Mouse (Mus musculus): ENCODE data around the gene A930018P22Rik. TPM values are rescaled to one million over a fixed set of nuclear protein-coding genes. Genes with fewer than 3 reads are reported as not detected.
A peak's percentile ranks its signal among the peaks of the same experiment; 100 is the strongest.

A930018P22Rik gene
- polyA plus RNA-seq, 1 experiment from 2014 or later: not detected

DNA sequence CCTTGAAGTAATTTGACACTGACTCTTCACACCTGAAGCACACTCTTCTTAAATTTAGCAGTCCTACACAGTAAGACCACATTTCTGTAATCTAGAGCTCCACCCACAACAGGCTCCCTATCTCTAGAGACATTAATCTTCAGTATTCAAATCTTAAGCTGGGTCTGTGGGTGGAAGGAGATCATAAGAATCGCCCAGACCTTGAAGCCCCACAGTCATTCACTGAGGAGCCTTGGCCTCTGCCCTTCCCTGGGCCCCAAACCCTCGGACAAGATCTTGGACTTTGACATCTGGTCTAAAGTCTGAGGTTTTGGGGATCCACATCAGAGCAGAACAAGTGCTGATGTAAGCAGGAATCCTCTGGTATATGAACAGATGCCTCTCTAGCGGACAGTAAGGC, 971 bp downstream of the A930018P22Rik start:
- no peak for DNase-seq (ENCODE audit: low spot score)
- H3K4me1 ChIP-seq: peaks cover 15% of the 10 kb centered on the region
- 37% methylated on average over 3 of the region's 3 CpGs for WGBS
- H3K9me3 ChIP-seq: no peaks in the 10 kb centered on the region
- peaks cover 54% of the 10 kb centered on the region for H3K27me3 ChIP-seq (replicated peaks; ENCODE audit: low read depth, poor library complexity, severe bottlenecking)
- no peak overlapping the region for H3K27ac ChIP-seq (replicated peaks)
- H3K36me3 ChIP-seq (replicated peaks): no peaks in the 10 kb centered on the region
- peak overlapping the region; percentile 80 for H3K4me3 ChIP-seq

DNA sequence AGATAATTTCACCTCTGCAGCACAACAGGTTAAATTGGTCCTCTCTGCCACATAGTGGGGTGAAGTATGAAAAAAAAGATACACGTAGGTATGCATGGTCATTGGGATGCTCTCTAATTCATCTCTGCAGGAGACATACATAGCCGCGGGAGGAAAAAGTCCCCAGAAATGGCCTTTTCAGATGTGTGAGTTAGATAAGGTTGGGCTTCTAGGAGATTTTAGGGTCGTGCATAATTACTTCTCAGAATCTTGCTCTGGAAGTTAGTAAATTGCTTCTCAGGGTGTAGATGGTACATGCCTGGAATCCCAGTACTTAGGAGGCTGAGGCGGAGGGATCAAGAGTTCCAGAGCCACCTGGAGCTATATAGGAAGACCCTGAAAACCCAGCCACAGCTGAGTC, 1.5 kb downstream of the A930018P22Rik start:
- H3K4me3 ChIP-seq: no peak overlapping the region
- DNase-seq (ENCODE audit: low spot score): no peak
- H3K27me3 ChIP-seq (replicated peaks; ENCODE audit: low read depth, poor library complexity, severe bottlenecking): peaks cover 56% of the 10 kb centered on the region
- no peak overlapping the region for H3K27ac ChIP-seq (replicated peaks)
- H3K4me1 ChIP-seq: peaks cover 15% of the 10 kb centered on the region
- no peaks in the 10 kb centered on the region for H3K36me3 ChIP-seq (replicated peaks)
- no peaks in the 10 kb centered on the region for H3K9me3 ChIP-seq
- WGBS: 80% methylated on average over 5 of the region's 5 CpGs

DNA sequence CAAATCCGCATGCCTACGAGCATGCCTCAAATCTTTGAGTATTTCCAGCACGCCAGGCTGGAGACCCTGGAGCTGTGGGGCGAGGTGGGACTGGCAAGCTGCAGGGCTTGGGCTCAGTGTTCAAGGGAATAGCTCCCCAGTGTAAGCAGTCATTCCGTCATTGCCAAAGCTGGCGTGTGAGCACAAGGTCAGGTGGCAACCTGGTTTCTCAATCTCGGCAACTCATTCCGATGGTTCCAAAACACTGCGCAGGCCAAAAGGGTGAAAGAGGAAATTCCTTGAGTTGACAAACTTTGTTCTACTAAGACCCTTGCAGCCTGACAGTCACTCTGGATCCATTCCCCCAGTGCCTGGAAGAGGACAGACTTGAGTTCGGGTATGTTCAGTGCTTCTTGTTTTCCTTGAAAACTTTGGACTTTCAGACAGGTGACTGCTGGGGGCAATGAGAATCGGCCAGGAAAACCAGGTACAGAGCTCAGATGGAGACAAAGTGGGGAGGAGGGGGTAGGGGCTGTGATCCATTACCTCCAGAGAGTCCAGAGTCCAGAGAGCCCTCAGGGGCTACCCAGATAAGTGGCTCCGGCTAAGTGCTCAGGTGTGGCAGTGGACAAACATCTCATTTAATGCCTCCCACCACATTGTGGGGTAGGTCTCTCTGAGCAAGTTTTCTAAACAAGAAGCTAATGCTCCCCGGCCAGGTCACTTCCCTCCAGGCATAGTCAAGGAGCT, 6.4 kb downstream of the A930018P22Rik start:
- Histone ChIP-seq H3K27me3 (replicated peaks; ENCODE audit: low read depth, poor library complexity, severe bottlenecking) (peaks cover 37% of the 10 kb centered on the region), H3K4me3 (no peak overlapping the region), H3K9me3 (no peaks in the 10 kb centered on the region), H3K4me1 (peaks cover 11% of the 10 kb centered on the region; the same call in 1 of the 2 replicates), H3K27ac (replicated peaks) (no peak overlapping the region), H3K36me3 (replicated peaks) (no peaks in the 10 kb centered on the region)
- WGBS: 85% methylated on average over 13 of the region's 13 CpGs
- no peak for DNase-seq (ENCODE audit: low spot score)

DNA sequence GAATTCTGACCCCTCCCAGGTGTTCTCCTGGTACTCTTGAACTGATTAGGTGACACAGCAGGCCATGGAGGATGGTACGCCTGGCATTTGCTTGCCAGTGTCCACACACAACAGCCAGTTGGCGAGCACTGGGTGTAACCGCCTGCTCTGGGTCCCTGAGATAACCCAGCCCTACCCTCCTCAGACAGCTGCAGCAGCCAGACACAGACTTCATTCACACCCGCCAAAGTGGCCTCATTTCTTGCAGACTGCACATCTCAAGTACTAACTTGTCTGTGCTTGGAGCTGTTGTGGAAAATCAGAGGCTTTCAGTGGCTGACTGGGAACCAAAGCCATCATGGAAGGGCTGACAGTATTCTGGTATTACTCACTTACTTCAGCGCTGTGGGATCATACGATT, 7.6 kb downstream of the A930018P22Rik start:
- Histone ChIP-seq H3K4me3 (no peak overlapping the region), H3K27ac (replicated peaks) (no peak overlapping the region), H3K36me3 (replicated peaks) (no peaks in the 10 kb centered on the region), H3K27me3 (replicated peaks; ENCODE audit: low read depth, poor library complexity, severe bottlenecking) (peaks cover 27% of the 10 kb centered on the region), H3K9me3 (no peaks in the 10 kb centered on the region), H3K4me1 (peaks cover 11% of the 10 kb centered on the region; the same call in 1 of the 2 replicates)
- no peak for DNase-seq (ENCODE audit: low spot score)
- WGBS: 83% methylated on average over 6 of the region's 6 CpGs

DNA sequence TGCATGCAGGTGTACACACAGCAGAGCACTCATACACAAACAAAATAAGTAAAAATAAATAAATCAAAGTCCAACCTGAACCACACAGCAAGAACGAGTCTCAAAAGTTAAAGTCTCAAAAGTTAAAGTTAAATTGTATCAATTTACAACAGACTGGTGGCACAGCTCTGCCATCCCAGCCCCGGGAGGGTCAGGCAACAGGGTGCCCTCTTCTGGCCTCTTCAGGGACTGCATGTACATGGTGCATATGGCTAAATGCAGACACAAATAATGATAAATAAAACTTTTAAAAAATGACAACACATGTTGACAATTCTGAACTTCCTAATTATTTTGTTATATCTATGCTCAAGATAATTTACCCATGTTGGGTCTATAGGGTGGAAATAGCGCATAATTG, 8.4 kb downstream of the A930018P22Rik start:
- 60% methylated on average over 3 of the region's 3 CpGs for WGBS
- H3K4me1 ChIP-seq: peaks cover 12% of the 10 kb centered on the region; the same call in 1 of the 2 replicates
- H3K9me3 ChIP-seq: no peaks in the 10 kb centered on the region
- no peak overlapping the region for H3K27ac ChIP-seq (replicated peaks)
- no peak overlapping the region for H3K4me3 ChIP-seq
- DNase-seq (ENCODE audit: low spot score): peak; percentile 60
- peaks cover 20% of the 10 kb centered on the region for H3K27me3 ChIP-seq (replicated peaks; ENCODE audit: low read depth, poor library complexity, severe bottlenecking)
- H3K36me3 ChIP-seq (replicated peaks): no peaks in the 10 kb centered on the region

DNA sequence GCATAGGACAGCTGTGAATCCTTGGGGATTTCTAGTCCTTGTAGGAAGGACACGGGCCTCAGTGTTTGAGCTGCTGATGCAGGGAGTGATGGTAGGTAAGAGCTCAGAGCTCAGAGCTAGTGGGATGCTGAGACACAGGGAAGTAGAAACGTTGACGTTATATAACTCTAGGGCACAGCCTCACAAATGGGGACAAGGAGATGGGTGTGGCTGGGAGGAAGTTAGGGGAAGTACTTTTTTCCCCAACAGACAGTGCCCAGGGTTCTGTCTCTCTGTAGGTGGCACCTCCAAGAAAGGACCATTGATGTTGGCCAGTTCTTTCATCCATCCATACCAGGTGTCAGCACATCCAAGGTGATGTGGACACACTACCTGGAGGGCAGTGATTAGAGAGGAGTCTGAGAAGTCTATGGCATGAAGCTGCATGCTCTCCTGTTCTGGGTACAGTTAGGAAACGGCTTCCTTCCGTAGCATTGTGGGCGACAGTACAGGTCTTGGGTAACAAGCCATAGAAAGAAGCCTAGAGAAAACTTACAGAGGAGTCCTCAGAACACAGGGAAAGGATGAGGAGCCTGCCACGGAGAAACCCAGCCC, 9.8 kb downstream of the A930018P22Rik start:
- no peak overlapping the region for H3K4me3 ChIP-seq
- no peaks in the 10 kb centered on the region for H3K9me3 ChIP-seq
- H3K27me3 ChIP-seq (replicated peaks; ENCODE audit: low read depth, poor library complexity, severe bottlenecking): peaks cover 9% of the 10 kb centered on the region; the same call in 1 of the 2 replicates
- H3K4me1 ChIP-seq: peaks cover 14% of the 10 kb centered on the region; the same call in 1 of the 2 replicates
- no peak overlapping the region for H3K27ac ChIP-seq (replicated peaks)
- WGBS: 75% methylated on average over 7 of the region's 7 CpGs
- H3K36me3 ChIP-seq (replicated peaks): no peaks in the 10 kb centered on the region
- no peak for DNase-seq (ENCODE audit: low spot score)

DNA sequence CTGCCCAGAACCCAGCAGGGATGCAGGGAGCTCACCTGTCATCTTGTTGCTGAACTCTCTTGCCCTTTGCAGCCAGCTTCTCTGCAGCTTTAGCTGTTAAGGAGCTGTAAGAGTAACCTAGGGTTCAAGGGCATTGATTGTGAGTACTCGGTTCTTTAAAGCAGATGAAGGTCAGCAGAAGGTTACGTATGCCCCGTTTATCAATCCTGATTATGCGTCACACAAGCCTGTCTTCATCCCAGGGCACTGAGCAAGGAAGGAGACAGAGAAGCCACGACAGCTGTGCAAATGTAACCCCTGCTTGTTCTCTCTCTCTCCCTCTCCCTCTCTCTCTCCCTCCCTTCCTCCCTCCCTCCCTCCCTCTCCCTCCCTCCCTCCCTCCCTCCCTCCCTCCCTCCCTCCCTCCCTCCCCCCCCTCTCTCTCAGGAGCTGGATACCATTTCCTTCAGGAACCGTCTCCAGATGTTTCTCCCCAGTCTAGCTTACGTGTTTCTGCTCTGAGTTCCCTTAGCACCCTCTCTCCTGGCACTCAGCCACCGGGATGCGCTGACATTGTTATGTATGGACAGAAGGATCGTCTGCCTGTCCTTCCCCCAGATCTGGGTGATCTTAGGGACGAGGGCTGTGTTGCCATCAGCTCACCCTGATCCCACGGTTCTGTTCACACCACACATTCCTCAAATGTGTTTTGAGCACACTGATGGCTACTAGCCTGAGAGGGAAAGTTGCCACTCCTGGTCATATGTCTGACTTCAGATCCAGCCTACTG, 10.7 kb downstream of the A930018P22Rik start:
- H3K4me3 ChIP-seq: no peak overlapping the region
- 42% methylated on average over 12 of the region's 12 CpGs for WGBS
- peaks cover 14% of the 10 kb centered on the region; the same call in 1 of the 2 replicates for H3K4me1 ChIP-seq
- no peak overlapping the region for H3K27ac ChIP-seq (replicated peaks)
- H3K36me3 ChIP-seq (replicated peaks): no peaks in the 10 kb centered on the region
- DNase-seq (ENCODE audit: low spot score): no peak
- 0 out of 2 replicates have a peak, but pooled peaks cover 5% of the 10 kb centered on the region for H3K27me3 ChIP-seq (replicated peaks; ENCODE audit: low read depth, poor library complexity, severe bottlenecking)
- H3K9me3 ChIP-seq: no peaks in the 10 kb centered on the region

DNA sequence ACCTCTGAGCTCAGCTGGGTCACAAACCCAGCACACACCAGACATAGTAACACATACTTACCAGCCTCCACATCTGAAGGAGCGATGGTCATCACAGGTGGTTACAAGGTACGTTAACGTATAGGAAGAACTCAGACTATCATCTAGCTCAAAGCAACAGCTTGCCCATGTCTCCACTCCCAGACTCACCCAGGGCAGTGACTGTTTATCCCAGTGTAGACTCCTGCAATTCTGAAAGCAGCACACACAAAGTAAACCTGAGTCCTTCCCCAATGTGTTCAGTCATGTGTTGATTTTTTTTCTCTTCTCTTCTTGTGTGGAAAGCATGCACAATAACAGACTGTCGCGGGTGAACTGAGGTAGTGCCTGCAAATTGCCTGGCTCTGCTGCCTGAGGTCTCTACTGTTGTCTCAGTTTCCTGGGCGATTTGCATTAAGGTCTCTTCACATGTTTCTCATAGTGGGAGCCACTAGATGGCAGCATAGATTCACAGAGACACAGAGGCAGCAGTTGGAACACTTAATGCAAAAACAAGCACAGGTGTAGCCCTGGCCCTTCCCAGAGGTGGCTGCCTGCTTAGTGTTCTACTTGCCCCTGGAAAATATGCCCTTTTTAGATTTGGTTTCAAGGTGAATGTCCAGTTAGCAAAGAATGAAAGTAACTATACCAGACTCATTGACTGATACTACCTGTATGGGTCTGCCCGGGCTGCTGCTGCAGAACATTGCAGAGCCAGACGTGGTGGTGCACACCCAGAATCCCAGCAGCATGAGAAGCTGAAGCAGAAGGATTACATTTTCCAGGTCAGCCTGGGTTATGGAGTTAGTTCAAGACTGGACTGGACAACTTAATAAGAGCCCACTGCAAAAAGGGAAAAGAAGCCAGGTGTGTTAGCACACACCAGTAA, 11.8 kb downstream of the A930018P22Rik start:
- H3K27ac ChIP-seq (replicated peaks): no peak overlapping the region
- H3K4me1 ChIP-seq: peaks cover 14% of the 10 kb centered on the region; the same call in 1 of the 2 replicates
- no peak overlapping the region for H3K4me3 ChIP-seq
- WGBS: 50% methylated on average over 8 of the region's 8 CpGs
- no peaks in the 10 kb centered on the region for H3K27me3 ChIP-seq (replicated peaks; ENCODE audit: low read depth, poor library complexity, severe bottlenecking)
- no peaks in the 10 kb centered on the region for H3K9me3 ChIP-seq
- no peaks in the 10 kb centered on the region for H3K36me3 ChIP-seq (replicated peaks)
- peak; percentile 74 for DNase-seq (ENCODE audit: low spot score)

DNA sequence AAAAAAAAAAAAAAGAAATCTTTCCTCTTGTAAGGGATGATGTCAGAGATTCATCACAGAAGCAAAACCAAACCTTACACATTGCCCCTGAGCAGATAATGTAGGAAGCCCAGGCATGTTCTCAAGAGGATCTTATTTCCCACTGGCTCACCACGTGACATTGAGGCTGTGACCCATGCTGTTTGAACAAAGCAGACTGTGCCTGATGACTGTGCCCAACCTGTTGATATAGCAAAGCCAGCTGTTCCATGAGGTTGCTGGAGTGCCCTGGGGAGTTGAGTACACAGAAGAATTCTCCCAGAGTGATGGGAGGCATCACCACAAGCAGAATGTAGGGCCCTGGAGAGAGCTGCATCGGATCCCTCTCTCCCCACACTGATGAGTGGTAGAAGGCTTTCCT, 13.4 kb downstream of the A930018P22Rik start:
- Histone ChIP-seq H3K4me3 (no peak overlapping the region), H3K9me3 (no peaks in the 10 kb centered on the region), H3K27me3 (replicated peaks; ENCODE audit: low read depth, poor library complexity, severe bottlenecking) (no peaks in the 10 kb centered on the region), H3K36me3 (replicated peaks) (no peaks in the 10 kb centered on the region), H3K4me1 (peaks cover 14% of the 10 kb centered on the region; the same call in 1 of the 2 replicates), H3K27ac (replicated peaks) (no peak overlapping the region)
- no peak for DNase-seq (ENCODE audit: low spot score)
- WGBS: 65% methylated on average over 2 of the region's 2 CpGs

DNA sequence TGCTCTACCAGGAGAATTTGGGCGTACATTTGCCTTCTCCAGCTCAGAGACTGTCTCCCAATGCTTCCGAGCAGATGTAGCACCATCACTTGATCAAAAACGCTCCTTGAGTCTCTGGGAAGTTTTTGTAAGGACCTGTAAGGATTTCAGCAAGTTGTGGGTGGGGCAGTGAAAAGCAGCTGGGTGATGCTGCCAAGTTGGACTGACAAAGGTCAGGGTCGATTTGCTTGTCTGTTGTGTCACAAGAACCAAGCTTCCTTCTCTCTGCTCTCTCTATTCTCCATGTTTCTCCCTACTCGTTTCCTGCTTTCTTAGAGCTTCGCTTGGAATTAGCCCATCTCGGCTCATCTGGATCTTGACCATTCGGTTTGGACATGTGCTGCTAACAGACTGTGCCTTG, 19.6 kb downstream of the A930018P22Rik start:
- no peak overlapping the region for H3K27ac ChIP-seq (replicated peaks)
- no peaks in the 10 kb centered on the region for H3K36me3 ChIP-seq (replicated peaks)
- H3K9me3 ChIP-seq: no peaks in the 10 kb centered on the region
- no peak overlapping the region for H3K4me3 ChIP-seq
- no peaks in the 10 kb centered on the region for H3K27me3 ChIP-seq (replicated peaks; ENCODE audit: low read depth, poor library complexity, severe bottlenecking)
- no peak for DNase-seq (ENCODE audit: low spot score)
- 91% methylated on average over 8 of the region's 8 CpGs for WGBS
- H3K4me1 ChIP-seq: no peaks in the 10 kb centered on the region

DNA sequence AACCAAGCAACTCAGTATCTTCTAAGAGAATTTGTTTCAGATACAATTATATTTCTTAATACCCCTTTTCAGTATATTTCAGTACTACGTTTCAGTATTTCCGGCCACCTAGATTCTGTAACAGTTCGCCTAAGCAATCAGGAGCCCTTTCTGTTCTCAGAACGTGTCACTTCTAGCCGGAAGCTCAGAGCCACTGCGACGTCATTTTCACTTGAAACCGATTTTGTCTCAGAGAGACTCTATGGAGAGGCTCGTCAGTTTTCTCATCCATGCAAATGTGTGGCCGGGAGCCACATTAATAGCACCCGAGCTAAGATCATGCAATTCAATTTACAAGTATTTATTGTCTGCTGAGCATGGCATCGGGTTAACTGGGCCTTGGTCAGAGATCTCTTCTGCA, 21.4 kb downstream of the A930018P22Rik start:
- H3K4me1 ChIP-seq: no peaks in the 10 kb centered on the region
- H3K36me3 ChIP-seq (replicated peaks): no peaks in the 10 kb centered on the region
- H3K4me3 ChIP-seq: no peak overlapping the region
- 89% methylated on average over 12 of the region's 12 CpGs for WGBS
- DNase-seq (ENCODE audit: low spot score): no peak
- H3K27ac ChIP-seq (replicated peaks): no peak overlapping the region
- H3K27me3 ChIP-seq (replicated peaks; ENCODE audit: low read depth, poor library complexity, severe bottlenecking): no peaks in the 10 kb centered on the region
- no peaks in the 10 kb centered on the region for H3K9me3 ChIP-seq

DNA sequence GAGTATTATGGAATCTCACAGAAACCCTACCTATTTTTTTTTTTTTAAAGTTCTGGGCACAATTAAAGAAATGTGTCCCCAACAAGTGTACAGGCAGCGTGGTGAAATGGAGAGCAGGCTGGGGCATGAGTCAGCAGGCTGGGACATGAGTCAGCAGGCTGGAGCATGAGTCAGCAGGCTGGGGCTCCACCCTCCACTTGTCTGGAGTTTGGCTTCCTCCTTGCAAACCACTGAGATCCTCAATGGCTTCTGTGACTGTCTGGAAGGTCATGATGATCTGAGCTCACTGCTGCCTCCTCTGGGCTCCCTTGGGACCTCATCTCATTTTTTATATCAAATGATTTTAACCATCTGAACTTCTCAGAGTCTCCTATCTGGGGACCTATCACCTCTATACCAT, 23.4 kb downstream of the A930018P22Rik start:
- no peaks in the 10 kb centered on the region for H3K36me3 ChIP-seq (replicated peaks)
- H3K27me3 ChIP-seq (replicated peaks; ENCODE audit: low read depth, poor library complexity, severe bottlenecking): no peaks in the 10 kb centered on the region; the same call in 1 of the 2 replicates
- WGBS: 63% methylated on average over 1 of the region's 1 CpGs
- peaks cover 7% of the 10 kb centered on the region for H3K4me1 ChIP-seq
- no peaks in the 10 kb centered on the region for H3K9me3 ChIP-seq
- peak; percentile 18 for DNase-seq (ENCODE audit: low spot score)
- H3K27ac ChIP-seq (replicated peaks): no peak overlapping the region
- H3K4me3 ChIP-seq: no peak overlapping the region
